37 mouse cellular contexts compared by ENCODE assay signal in the genomic region with DNA sequence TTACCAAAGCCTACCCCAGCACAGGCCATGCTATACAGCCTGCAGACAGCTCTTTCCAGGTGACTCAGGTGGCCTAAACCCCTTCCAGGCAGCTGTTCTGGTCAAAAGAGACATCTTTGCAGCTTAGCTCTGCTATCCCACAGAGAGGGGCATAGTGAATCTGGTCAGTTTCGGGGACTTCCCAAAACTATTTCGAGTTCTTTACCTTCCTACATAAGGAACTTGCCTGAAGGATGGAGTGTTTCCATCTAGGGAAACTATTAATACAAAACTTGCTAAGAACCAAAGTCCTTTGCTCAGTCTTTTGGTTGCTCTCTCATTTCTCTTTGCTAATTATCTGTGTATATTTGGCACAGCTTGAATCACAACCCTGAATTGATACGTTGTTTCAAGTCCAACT. TPM values are rescaled to one million over a fixed set of nuclear protein-coding genes. Genes with fewer than 3 reads are reported as not detected.
"Had no signal": no experiment of that assay in that cellular context is flagged by ENCODE, and none has a peak within 500 bp of the region (broad histone marks: within the 10 kb centered on the region; RNA-seq: fewer than 3 reads in every experiment).

No protein-coding gene starts in this region.

- H3K27me3 ChIP-seq: heart, embryonic 12.5 days; heart, embryonic 13.5 days; heart, embryonic 15.5 days; hindbrain, embryonic 12.5 days; hindbrain, embryonic 13.5 days; hindbrain, embryonic 15.5 days; intestine, embryonic 15.5 days; kidney, embryonic 15.5 days had no signal

- H3K4me1 ChIP-seq: heart, embryonic 10.5 days; hindbrain, embryonic 10.5 days; hindbrain, embryonic 12.5 days; hindbrain, embryonic 13.5 days; hindbrain, embryonic 15.5 days; intestine, embryonic 15.5 days; kidney, embryonic 15.5 days had no signal

- H3K4me3 ChIP-seq: heart, embryonic 10.5 days; heart, embryonic 12.5 days; heart, embryonic 13.5 days; heart, embryonic 15.5 days; hindbrain, embryonic 10.5 days; hindbrain, embryonic 12.5 days; hindbrain, embryonic 13.5 days; hindbrain, embryonic 15.5 days; intestine, embryonic 15.5 days; kidney, embryonic 15.5 days; layer of hippocampus, adult 2 months; left cerebral cortex, adult 2 months had no signal

- DNase-seq: heart, postnatal 14 days; heart, postnatal 36 days; heart, postnatal 4 days; kidney, adult 11 months; kidney, adult 18-20 months; kidney, adult 2 months; kidney, adult 8-10 months; kidney, adult 9 months; kidney, postnatal 10 days; kidney, postnatal 14 days; kidney, postnatal 25 days; kidney, postnatal 36 days; kidney, postnatal 4 days; layer of hippocampus, adult 9-11 months; layer of hippocampus, postnatal 36 days had no signal

- ATAC-seq: hindbrain, embryonic 16.5 days; hindbrain, postnatal 0 days; inflammation-experienced regulatory T-cells, adult 6 months; intestine, embryonic 15.5 days; intestine, embryonic 16.5 days; intestine, postnatal 0 days had no signal

- H3K27ac ChIP-seq: heart, embryonic 10.5 days; heart, embryonic 13.5 days; heart, embryonic 15.5 days; hindbrain, embryonic 10.5 days; hindbrain, embryonic 12.5 days; hindbrain, embryonic 13.5 days; hindbrain, embryonic 14.5 days; hindbrain, embryonic 15.5 days; hindbrain, postnatal 0 days; intestine, embryonic 15.5 days; kidney, embryonic 15.5 days; kidney, postnatal 0 days; layer of hippocampus, adult 2 months; left cerebral cortex, adult 2 months had no signal

- H3K9me3 ChIP-seq: heart, embryonic 10.5 days; heart, embryonic 12.5 days; heart, embryonic 13.5 days; heart, embryonic 15.5 days; hindbrain, embryonic 10.5 days; hindbrain, embryonic 12.5 days; hindbrain, embryonic 13.5 days; hindbrain, embryonic 15.5 days; intestine, embryonic 15.5 days; kidney, embryonic 15.5 days had no signal

- H3K9ac ChIP-seq: heart, embryonic 12.5 days; heart, embryonic 13.5 days; heart, embryonic 15.5 days; hindbrain, embryonic 12.5 days; hindbrain, embryonic 13.5 days; hindbrain, embryonic 14.5 days; hindbrain, embryonic 15.5 days; intestine, embryonic 15.5 days; kidney, embryonic 15.5 days had no signal

- H3K4me2 ChIP-seq: heart, embryonic 11.5 days; heart, embryonic 12.5 days; heart, embryonic 13.5 days; heart, embryonic 15.5 days; hindbrain, embryonic 12.5 days; hindbrain, embryonic 13.5 days; hindbrain, embryonic 14.5 days; hindbrain, embryonic 15.5 days; intestine, embryonic 15.5 days; kidney, embryonic 15.5 days had no signal

RNA-seq across cellular contexts. Expression of gene AI182371, which starts 40.3 kb away (rescaled TPM):
- total RNA-seq: heart, postnatal 25 days; hindbrain, postnatal 0 days had no signal
- polyA plus RNA-seq: hindbrain, embryonic 11.5 days; hindbrain, embryonic 13.5 days had no signal
